In the genomic region with DNA sequence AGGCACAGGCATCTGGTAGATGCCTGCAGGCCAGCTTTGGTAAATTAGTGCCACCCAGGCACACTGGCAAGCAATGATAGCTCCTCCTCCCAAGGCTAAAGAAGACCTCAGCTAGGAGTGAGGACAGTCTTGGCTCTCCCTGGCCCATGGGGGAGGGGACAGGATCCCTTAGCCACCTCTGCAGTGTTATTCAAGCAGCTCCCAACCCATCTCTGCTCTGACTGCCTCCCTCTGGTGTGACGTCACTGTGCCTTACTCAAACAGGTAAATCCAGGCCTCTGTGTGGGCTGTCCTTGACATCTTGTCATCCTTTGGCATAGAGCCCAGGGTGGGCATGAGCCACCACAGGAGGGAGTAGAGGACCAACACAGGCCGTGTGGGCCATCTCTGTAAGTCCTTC, we compare ENCODE assay signal across 15 mouse cellular contexts. TPM values are rescaled to one million over a fixed set of nuclear protein-coding genes. Genes with fewer than 3 reads are reported as not detected.
DNase-seq lines count a peak whose midpoint lies in the region; ATAC-seq and TF ChIP-seq lines count a peak whose summit lies in the region.
"Had no signal": no experiment of that assay in that cellular context is flagged by ENCODE, and none has a peak within 500 bp of the region (broad histone marks: within the 10 kb centered on the region; RNA-seq: fewer than 3 reads in every experiment).

No protein-coding gene starts in this region.

- peaks cover 6% of the 10 kb centered on the region; the same call in 1 of the 2 replicates for H3K4me1 ChIP-seq in heart, embryonic 10.5 days
- H3K4me1 ChIP-seq in midbrain, postnatal 0 days (ENCODE audit: insufficient read depth, low read length) = no peaks in the 10 kb centered on the region
- no peaks in the 10 kb centered on the region for H3K4me1 ChIP-seq in midbrain, embryonic 11.5 days (ENCODE audit: control insufficient read depth, insufficient read depth, low read length)
- H3K4me1 ChIP-seq in embryonic facial prominence, embryonic 13.5 days = peaks cover 18% of the 10 kb centered on the region

- peaks cover 58% of the 10 kb centered on the region for H3K27me3 ChIP-seq in heart, embryonic 10.5 days (ENCODE audit: insufficient read depth, poor library complexity, severe bottlenecking)
- no peaks in the 10 kb centered on the region for H3K27me3 ChIP-seq in midbrain, postnatal 0 days (ENCODE audit: insufficient read depth, low read length)
- H3K27me3 ChIP-seq in midbrain, embryonic 11.5 days (ENCODE audit: control insufficient read depth, insufficient read depth, low read length) = no peaks in the 10 kb centered on the region
- H3K27me3 ChIP-seq in embryonic facial prominence, embryonic 13.5 days = peaks cover 4% of the 10 kb centered on the region; the same call in 1 of the 2 replicates
- H3K27me3 ChIP-seq: midbrain, embryonic 13.5 days had no signal

- H3K4me2 ChIP-seq in midbrain, postnatal 0 days (ENCODE audit: low read depth, low read length, poor library complexity, severe bottlenecking) = no peak overlapping the region
- H3K4me2 ChIP-seq in midbrain, embryonic 11.5 days = no peak overlapping the region
- H3K4me2 ChIP-seq in embryonic facial prominence, embryonic 13.5 days = no peak overlapping the region
- H3K4me2 ChIP-seq: forebrain, embryonic 13.5 days; limb, embryonic 13.5 days; midbrain, embryonic 13.5 days had no signal

- intact Hi-C loops in heart, postnatal 25 days (cut with DNase I) = no loop called here
- intact Hi-C loops in gastrocnemius, postnatal 14 days (cut with DNase I; ENCODE audit: low total_unique reads) = loop anchor here (2.0 to 5.0 kb wide), 3 partner anchors 98 to 155 kb away; no protein-coding TSS in a partner anchor

- WGBS in heart, embryonic 10.5 days = 46% methylated on average over 2 of the region's 2 CpGs
- whole genome bisulfite sequencing in midbrain, postnatal 0 days = 32% methylated on average over 2 of the region's 2 CpGs
- 58% methylated on average over 2 of the region's 2 CpGs for WGBS in midbrain, embryonic 11.5 days
- WGBS in embryonic facial prominence, embryonic 13.5 days = 39% methylated on average over 2 of the region's 2 CpGs

- H3K27ac ChIP-seq in heart, embryonic 10.5 days = peak overlapping the region; percentile 47; the same call in 1 of the 2 replicates
- no peak overlapping the region for H3K27ac ChIP-seq in midbrain, postnatal 0 days (ENCODE audit: low read depth, low read length)
- H3K27ac ChIP-seq in midbrain, embryonic 11.5 days (ENCODE audit: low read depth, low read length) = no peak overlapping the region
- no peak overlapping the region for H3K27ac ChIP-seq in embryonic facial prominence, embryonic 13.5 days
- H3K27ac ChIP-seq: forebrain, embryonic 13.5 days; limb, embryonic 13.5 days; midbrain, embryonic 13.5 days had no signal

- DNase-seq in adrenal gland, adult (ENCODE audit: inconsistent age in 2 of 2, low spot score in 1 of 2) = peak; percentile 39 to 70
- no peak for DNase-seq in adrenal gland, adult 8-10 months
- no peak for DNase-seq in heart, embryonic 10.5 days (ENCODE audit: low spot score)
- no peak for DNase-seq in heart, postnatal 25 days (ENCODE audit: low spot score)
- peak; percentile 48 for DNase-seq in midbrain, postnatal 0 days (ENCODE audit: low spot score)
- no peak for DNase-seq in midbrain, embryonic 11.5 days (ENCODE audit: low spot score, missing footprints)
- DNase-seq in gastrocnemius, postnatal 14 days = no peak
- DNase-seq: heart, postnatal 14 days; thymus, postnatal 36 days had no signal

- H3K9me3 ChIP-seq in heart, embryonic 10.5 days = no peaks in the 10 kb centered on the region
- no peaks in the 10 kb centered on the region for H3K9me3 ChIP-seq in midbrain, postnatal 0 days (ENCODE audit: low read length)
- no peaks in the 10 kb centered on the region for H3K9me3 ChIP-seq in midbrain, embryonic 11.5 days (ENCODE audit: control insufficient read depth, low read length)
- no peaks in the 10 kb centered on the region for H3K9me3 ChIP-seq in embryonic facial prominence, embryonic 13.5 days
- H3K9me3 ChIP-seq: forebrain, embryonic 13.5 days; limb, embryonic 13.5 days; midbrain, embryonic 13.5 days had no signal

- no peak overlapping the region for H3K9ac ChIP-seq in midbrain, postnatal 0 days (replicated peaks; ENCODE audit: low read length, poor library complexity, severe bottlenecking)
- H3K9ac ChIP-seq in midbrain, embryonic 11.5 days (ENCODE audit: low read length) = no peak overlapping the region
- H3K9ac ChIP-seq in embryonic facial prominence, embryonic 13.5 days = no peak overlapping the region
- H3K9ac ChIP-seq: forebrain, embryonic 13.5 days; limb, embryonic 13.5 days; midbrain, embryonic 13.5 days had no signal

- H3K36me3 ChIP-seq in heart, embryonic 10.5 days = no peaks in the 10 kb centered on the region
- no peaks in the 10 kb centered on the region for H3K36me3 ChIP-seq in midbrain, postnatal 0 days (ENCODE audit: insufficient read depth, low read length)
- H3K36me3 ChIP-seq in midbrain, embryonic 11.5 days (ENCODE audit: control insufficient read depth, insufficient read depth, low read length) = no peaks in the 10 kb centered on the region
- no peaks in the 10 kb centered on the region for H3K36me3 ChIP-seq in embryonic facial prominence, embryonic 13.5 days
- H3K36me3 ChIP-seq: limb, embryonic 13.5 days; midbrain, embryonic 13.5 days had no signal

- H3K4me3 ChIP-seq in heart, embryonic 10.5 days = no peak overlapping the region
- no peak overlapping the region for H3K4me3 ChIP-seq in midbrain, postnatal 0 days (ENCODE audit: low read depth, low read length)
- H3K4me3 ChIP-seq in midbrain, embryonic 11.5 days (ENCODE audit: low read depth, low read length) = no peak overlapping the region
- no peak overlapping the region for H3K4me3 ChIP-seq in embryonic facial prominence, embryonic 13.5 days
- H3K4me3 ChIP-seq: forebrain, embryonic 13.5 days; limb, embryonic 13.5 days; midbrain, embryonic 13.5 days had no signal

- peak; percentile 37 for TF ChIP-seq CTCF in midbrain, postnatal 0 days (IDR thresholded peaks at IDR 0.05)

- 0 out of 2 replicates have a peak, but pooled peaks have one; percentile 21 for ATAC-seq in midbrain, postnatal 0 days (ENCODE audit: low FRiP score)
- ATAC-seq in midbrain, embryonic 11.5 days (ENCODE audit: low FRiP score) = no peak
- 0 out of 2 replicates have a peak, but pooled peaks have one; percentile 15 for ATAC-seq in embryonic facial prominence, embryonic 13.5 days (ENCODE audit: insufficient number of reproducible peaks, insufficient read depth, low FRiP score, low TSS enrichment, low read depth)
- ATAC-seq: forebrain, embryonic 13.5 days; midbrain, embryonic 13.5 days had no signal

RNA-seq across cellular contexts. Expression of a gene that starts 59.9 kb away (rescaled TPM):
- total RNA-seq in adrenal gland, adult 8-10 months (2022) = 1 to 10 TPM in 2 of 4 experiments, under 1 TPM in 2; 0.90 to 1.6 (median 1.1) TPM
- 0.07 and 0.20 TPM in 2 replicates for polyA plus RNA-seq in heart, embryonic 10.5 days (2016; fragmentation: Nextera tagmentation; extraction: Ambion mirVana)
- 1 to 10 TPM; 2.6 to 5.6 TPM for total RNA-seq in heart, postnatal 25 days (2021)
- total RNA-seq in midbrain, postnatal 0 days (2014; rRNA removed) = 29.0 and 34.2 TPM in 2 replicates
- 1.7 TPM in 2 replicates for polyA plus RNA-seq in midbrain, postnatal 0 days (2015; fragmentation: Nextera tagmentation; extraction: Ambion mirVana)
- 0.11 and 0.25 TPM in 2 replicates for polyA plus RNA-seq in midbrain, embryonic 11.5 days (2014; fragmentation: Nextera tagmentation; extraction: Ambion mirVana)
- polyA plus RNA-seq in embryonic facial prominence, embryonic 13.5 days (2015; fragmentation: Nextera tagmentation; extraction: Ambion mirVana) = 0.32 and 0.36 TPM in 2 replicates
- 10 to 100 TPM in 1 of 2 experiments, 1 to 10 TPM in 1; 6.7 to 11.6 TPM for total RNA-seq in gastrocnemius, postnatal 14 days (2021)
- total RNA-seq: CH12.LX had no signal
- polyA plus RNA-seq: liver, embryonic 16.5 days had no signal

Comparison
In these comparisons a context has a peak if more than half of its experiments do, and no peak if none do; other contexts are left out.
1. DNase-seq: peak in adrenal gland, adult (2 of 2) and midbrain, postnatal 0 days (single experiment); none in adrenal gland, adult 8-10 months (single experiment), heart, embryonic 10.5 days (single experiment), heart, postnatal 25 days (single experiment), midbrain, embryonic 11.5 days (single experiment) and gastrocnemius, postnatal 14 days (single experiment).